Mouse (Mus musculus) liver, postnatal 0 days (tissue): ENCODE measurements at regions not wholly inside any gene's neighbourhood (a gene's known extent, or its start where the extent isn't known, plus 50 kb on each side); places are given as distances from the start of the nearest gene placed in this dataset.
"Not testable (repeated sequence)": the region's sequence is repeated elsewhere in the genome, so short reads cannot be mapped to it uniquely, and the experiment has no call there.

Source experiments
- ATAC-seq: fragments of 200-750 bp; cut with Nextera tagmentation; 2 replicates; pipeline ENCODE4 v1.8.0; 2017; ENCODE audit warnings: mild to moderate bottlenecking, moderate library complexity
- DNase-seq: peaks from one replicate; pipeline ENCODE4 v3.0.0-alpha.2; 2016
- H3K27ac ChIP-seq: fragments of 300-500 bp; sonication (generic); 2 replicates; pipeline ENCODE4 v1.5.1; 2014; ENCODE audit warnings: antibody characterized with exemption, moderate library complexity, mild to moderate bottlenecking, low read depth
- H3K27me3 ChIP-seq: fragments of 300-500 bp; sonication (generic); 2 replicates; pipeline ENCODE4 v1.6.1; 2014; ENCODE audit warnings: low read length, control low read depth, mixed read lengths; ENCODE audit not compliant: insufficient read depth
- H3K36me3 ChIP-seq: fragments of 300-500 bp; sonication (generic); replicated peaks from 2 replicates; pipeline ENCODE4 v1.6.1; 2014; ENCODE audit warnings: mild to moderate bottlenecking, control low read depth, low read length, moderate library complexity, mixed read lengths; ENCODE audit not compliant: insufficient read depth
- H3K4me1 ChIP-seq: fragments of 300-500 bp; sonication (generic); 2 replicates; pipeline ENCODE4 v1.6.1; 2014; ENCODE audit warnings: antibody characterized with exemption, mild to moderate bottlenecking, control low read depth; ENCODE audit not compliant: insufficient read depth
- H3K4me2 ChIP-seq: fragments of 300-500 bp; sonication (generic); 2 replicates; pipeline ENCODE4 v1.6.1; 2014; ENCODE audit warnings: low read depth, mild to moderate bottlenecking, low read length, moderate library complexity, mixed read lengths
- H3K4me3 ChIP-seq: fragments of 300-500 bp; sonication (generic); 2 replicates; pipeline ENCODE4 v1.5.1; 2014; ENCODE audit warnings: low read depth, low read length
- H3K9ac ChIP-seq: fragments of 300-500 bp; sonication (generic); replicated peaks from 2 replicates; pipeline ENCODE4 v1.6.1; 2014; ENCODE audit warnings: mild to moderate bottlenecking, moderate library complexity
- H3K9me3 ChIP-seq: fragments of 300-500 bp; sonication (generic); 2 replicates; pipeline ENCODE4 v1.6.1; 2016; ENCODE audit warnings: mild to moderate bottlenecking, control low read depth, low read length, mixed read lengths
- CTCF ChIP-seq: sonication (generic); IDR thresholded peaks from 2 replicates; pipeline ENCODE4 v1.5.1; 2016; ENCODE audit warnings: antibody characterized with exemption, low read depth
- EP300 ChIP-seq: IDR thresholded peaks from 2 replicates; pipeline ENCODE4 v1.6.1; 2016; ENCODE audit warnings: antibody characterized with exemption, low read depth, mild to moderate bottlenecking
- WGBS: fragments of 180-500 bp; shearing (Covaris S2); extraction: QIAGEN DNeasy Blood & Tissue Kit; methylation state at CpG from one replicate; pipeline ENCODE4 v1.1.7; 2014; ENCODE audit not compliant: insufficient replicate concordance; 5-methylcytosine and 5-hydroxymethylcytosine counted together

- 80% methylated on average over 3 of the region's 3 CpGs for WGBS
- DNase-seq (no peak), ATAC-seq (no peak)
- Histone ChIP-seq H3K4me1 (no peaks in the 10 kb centered on the region), H3K4me3 (no peak overlapping the region), H3K9ac (no peak overlapping the region), H3K36me3 (no peaks in the 10 kb centered on the region), H3K27me3 (no peaks in the 10 kb centered on the region), H3K4me2 (no peak overlapping the region), H3K9me3 (no peaks in the 10 kb centered on the region), H3K27ac (no peak overlapping the region)
- TF ChIP-seq EP300: no peak
- no peak for TF ChIP-seq CTCF
Observed at GRCm38 (mm10) chr16:15430352-15430751, 113.1 kb downstream of the Gm21897 start.

- Histone ChIP-seq H3K27me3 (no peaks in the 10 kb centered on the region), H3K36me3 (no peaks in the 10 kb centered on the region), H3K27ac (no peak overlapping the region), H3K9ac (no peak overlapping the region), H3K4me2 (no peak overlapping the region), H3K4me3 (no peak overlapping the region), H3K4me1 (no peaks in the 10 kb centered on the region), H3K9me3 (no peaks in the 10 kb centered on the region)
- ATAC-seq (no peak), DNase-seq (no peak)
- no peak for TF ChIP-seq EP300
- TF ChIP-seq CTCF: no peak
Observed at GRCm38 (mm10) chr16:15432681-15433080, 115.4 kb downstream of the Gm21897 start.

GRCm38 (mm10) chr16:15462856-15463255 is 145.6 kb downstream of the Gm21897 start:
- not testable (repeated sequence) for H3K4me3 ChIP-seq, H3K9me3 ChIP-seq, DNase-seq, H3K27me3 ChIP-seq, H3K36me3 ChIP-seq, ATAC-seq, H3K9ac ChIP-seq, H3K4me2 ChIP-seq, H3K27ac ChIP-seq, H3K4me1 ChIP-seq

- Histone ChIP-seq H3K27me3 (no peaks in the 10 kb centered on the region), H3K4me3 (no peak overlapping the region), H3K4me2 (no peak overlapping the region), H3K4me1 (no peaks in the 10 kb centered on the region), H3K36me3 (no peaks in the 10 kb centered on the region), H3K9ac (no peak overlapping the region), H3K9me3 (no peaks in the 10 kb centered on the region), H3K27ac (no peak overlapping the region)
- no peak for TF ChIP-seq EP300
- TF ChIP-seq CTCF: no peak
- 64% methylated on average over 4 of the region's 4 CpGs for WGBS
- ATAC-seq (no peak; the same call in 1 of the 2 replicates), DNase-seq (no peak)
Observed at GRCm38 (mm10) chr16:15473875-15474274, 156.6 kb downstream of the Gm21897 start.

- ATAC-seq (no peak), DNase-seq (no peak)
- WGBS: 40% methylated on average over 1 of the region's 1 CpGs
- Histone ChIP-seq H3K9ac (no peak overlapping the region), H3K27me3 (no peaks in the 10 kb centered on the region), H3K36me3 (no peaks in the 10 kb centered on the region), H3K4me2 (no peak overlapping the region), H3K27ac (no peak overlapping the region), H3K9me3 (no peaks in the 10 kb centered on the region), H3K4me3 (no peak overlapping the region), H3K4me1 (no peaks in the 10 kb centered on the region)
- no peak for TF ChIP-seq CTCF
- no peak for TF ChIP-seq EP300
Observed at GRCm38 (mm10) chr16:15478876-15479275, 161.6 kb downstream of the Gm21897 start.

- Histone ChIP-seq H3K27me3 (no peaks in the 10 kb centered on the region), H3K27ac (no peak overlapping the region), H3K4me2 (no peak overlapping the region), H3K9me3 (no peaks in the 10 kb centered on the region), H3K4me1 (no peaks in the 10 kb centered on the region), H3K36me3 (no peaks in the 10 kb centered on the region), H3K9ac (no peak overlapping the region), H3K4me3 (no peak overlapping the region)
- 64% methylated on average over 3 of the region's 3 CpGs for WGBS
- no peak for TF ChIP-seq CTCF
- no peak for TF ChIP-seq EP300
- ATAC-seq: no peak
- DNase-seq: no peak
Observed at GRCm38 (mm10) chr16:15491328-15491999, 174.2 kb downstream of the Gm21897 start.

GRCm38 (mm10) chr16:15493236-15493635 is 176.0 kb downstream of the Gm21897 start:
- DNase-seq: no peak
- no peak overlapping the region for H3K4me3 ChIP-seq
- H3K4me1 ChIP-seq: no peaks in the 10 kb centered on the region
- H3K9me3 ChIP-seq: no peaks in the 10 kb centered on the region
- WGBS: 57% methylated on average over 2 of the region's 2 CpGs
- no peaks in the 10 kb centered on the region for H3K36me3 ChIP-seq
- H3K9ac ChIP-seq: no peak overlapping the region
- no peak for ATAC-seq
- H3K4me2 ChIP-seq: no peak overlapping the region
- H3K27ac ChIP-seq: no peak overlapping the region
- no peak for TF ChIP-seq EP300
- H3K27me3 ChIP-seq: no peaks in the 10 kb centered on the region
